Mouse (Mus musculus) liver, embryonic 16.5 days (tissue): ENCODE data around the gene Slc1a1. TPM values are rescaled to one million over a fixed set of nuclear protein-coding genes. Genes with fewer than 3 reads are reported as not detected.

Source experiments
- ATAC-seq: fragments of 200-750 bp; cut with Nextera tagmentation; 2 replicates; pipeline ENCODE4 v1.8.0; 2017; ENCODE audit warnings: low read depth, mild to moderate bottlenecking, moderate number of reproducible peaks, moderate library complexity
- H3K27ac ChIP-seq: fragments of 300-500 bp; sonication (generic); 2 replicates; pipeline ENCODE4 v1.5.1; 2014; ENCODE audit warnings: mild to moderate bottlenecking, low read length
- H3K27me3 ChIP-seq: fragments of 300-500 bp; sonication (generic); 2 replicates; pipeline ENCODE4 v1.6.1; 2014; ENCODE audit warnings: low read depth, low read length, mixed read lengths; ENCODE audit not compliant: control insufficient read depth, insufficient read depth
- H3K36me3 ChIP-seq: fragments of 300-500 bp; sonication (generic); 2 replicates; pipeline ENCODE4 v1.6.1; 2014; ENCODE audit warnings: mild to moderate bottlenecking; ENCODE audit not compliant: control insufficient read depth, insufficient read depth
- H3K4me1 ChIP-seq: fragments of 300-500 bp; sonication (generic); 2 replicates; pipeline ENCODE4 v1.6.1; 2014; ENCODE audit warnings: low read depth, low read length, mixed read lengths; ENCODE audit not compliant: control insufficient read depth
- H3K4me2 ChIP-seq: fragments of 300-500 bp; sonication (generic); 2 replicates; pipeline ENCODE4 v1.6.1; 2014; ENCODE audit warnings: low read depth, low read length, mixed read lengths
- H3K4me3 ChIP-seq: fragments of 300-500 bp; sonication (generic); 2 replicates; pipeline ENCODE4 v1.5.1; 2014; ENCODE audit warnings: low read depth, mild to moderate bottlenecking, low read length
- H3K9ac ChIP-seq: fragments of 300-500 bp; sonication (generic); 2 replicates; pipeline ENCODE4 v1.6.1; 2014; ENCODE audit warnings: low read depth, low read length
- H3K9me3 ChIP-seq: fragments of 300-500 bp; sonication (generic); replicated peaks from 2 replicates; pipeline ENCODE4 v1.6.1; 2016; ENCODE audit warnings: low read length; ENCODE audit not compliant: control insufficient read depth
- WGBS: fragments of 180-500 bp; shearing (Covaris S2); extraction: QIAGEN DNeasy Blood & Tissue Kit; methylation state at CpG from one replicate; pipeline ENCODE4 v1.1.7; 2014; ENCODE audit not compliant: insufficient replicate concordance; 5-methylcytosine and 5-hydroxymethylcytosine counted together
- polyA plus RNA-seq: library from polyadenylated mRNA; unstranded; fragments of >200 nt; fragmentation: Nextera tagmentation; extraction: Ambion mirVana; gene quantifications from 2 replicates; pipeline ENCODE4 v1.2.1, GENCODE M21; 2015

The Slc1a1 gene
- polyA plus RNA-seq, 1 experiment from 2014 or later, result 0.09 TPM

DNA sequence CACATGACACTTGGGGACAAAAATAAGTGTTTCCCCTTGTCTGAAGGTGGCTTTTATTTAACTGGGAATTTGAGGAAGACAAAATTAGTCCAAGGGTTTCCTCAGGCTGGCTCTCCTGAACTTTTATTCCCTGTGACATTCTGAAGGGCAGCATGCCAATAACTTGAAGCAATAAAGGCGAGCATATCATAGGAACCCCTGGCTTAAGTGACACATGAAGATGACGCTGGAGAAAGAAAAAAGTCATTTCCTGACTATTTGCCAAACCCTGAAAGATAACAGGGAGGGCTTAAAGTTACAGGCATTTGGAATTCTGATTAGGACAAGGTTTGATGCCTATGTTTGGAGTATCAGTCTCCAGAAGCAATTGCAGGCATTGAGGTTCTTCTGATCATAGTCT is 112.5 kb downstream of the Slc1a1 start:
- no peak for ATAC-seq
- no peak overlapping the region for H3K27ac ChIP-seq
- no peaks in the 10 kb centered on the region for H3K9me3 ChIP-seq
- no peak overlapping the region for H3K4me2 ChIP-seq
- 25% methylated on average over 2 of the region's 2 CpGs for WGBS
- H3K27me3 ChIP-seq, result no peaks in the 10 kb centered on the region
- no peak overlapping the region for H3K4me3 ChIP-seq
- H3K4me1 ChIP-seq, result no peaks in the 10 kb centered on the region
- H3K9ac ChIP-seq, result no peak overlapping the region
- no peaks in the 10 kb centered on the region for H3K36me3 ChIP-seq

- WGBS, result 68% methylated on average over 5 of the region's 5 CpGs
- H3K27me3 ChIP-seq, result no peaks in the 10 kb centered on the region
- no peak for ATAC-seq
- H3K9ac ChIP-seq, result no peak overlapping the region
- H3K9me3 ChIP-seq, result no peaks in the 10 kb centered on the region
- H3K4me3 ChIP-seq, result no peak overlapping the region
- no peak overlapping the region for H3K4me2 ChIP-seq
- H3K4me1 ChIP-seq, result no peaks in the 10 kb centered on the region
- H3K27ac ChIP-seq, result no peak overlapping the region
- H3K36me3 ChIP-seq, result no peaks in the 10 kb centered on the region
These were observed 116.4 kb downstream of the Slc1a1 start for GRCm38 (mm10) chr19:28951251-28951650.

- Histone ChIP-seq H3K9me3 (no peaks in the 10 kb centered on the region), H3K36me3 (no peaks in the 10 kb centered on the region), H3K9ac (no peak overlapping the region), H3K27ac (no peak overlapping the region), H3K4me1 (peaks cover 8% of the 10 kb centered on the region), H3K27me3 (peaks cover 11% of the 10 kb centered on the region; the same call in 1 of the 2 replicates), H3K4me2 (peak overlapping the region; percentile 86), H3K4me3 (no peak overlapping the region)
- ATAC-seq, result no peak
- WGBS, result 40% methylated on average over 3 of the region's 3 CpGs
These were observed 128.3 kb downstream of the Slc1a1 start for GRCm38 (mm10) chr19:28963113-28963512.

DNA sequence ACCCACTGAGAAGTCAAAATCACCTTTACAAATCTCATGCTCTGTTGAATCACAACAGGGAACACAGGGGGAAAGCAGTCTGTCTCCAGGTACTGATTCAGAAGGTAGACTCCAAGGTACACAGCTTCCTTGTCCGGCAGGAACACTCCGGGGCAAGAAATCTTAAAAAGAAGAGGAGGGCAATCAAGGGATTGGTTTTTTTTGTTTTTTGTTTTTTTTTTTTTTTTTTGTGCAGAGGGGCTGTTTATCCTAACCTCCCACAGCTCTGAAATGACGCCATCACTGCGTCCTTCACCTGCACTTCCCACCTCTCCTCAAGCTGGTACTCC is 128.6 kb downstream of the Slc1a1 start:
- H3K4me2 ChIP-seq, result peak overlapping the region; percentile 86
- H3K27me3 ChIP-seq, result peaks cover 11% of the 10 kb centered on the region; the same call in 1 of the 2 replicates
- no peak for ATAC-seq
- no peak overlapping the region; the same call in 1 of the 2 replicates for H3K9ac ChIP-seq
- H3K4me3 ChIP-seq, result peak overlapping the region; percentile 78
- WGBS, result 10% methylated on average over 4 of the region's 4 CpGs
- no peaks in the 10 kb centered on the region for H3K36me3 ChIP-seq
- H3K27ac ChIP-seq, result no peak overlapping the region
- peaks cover 8% of the 10 kb centered on the region for H3K4me1 ChIP-seq
- H3K9me3 ChIP-seq, result no peaks in the 10 kb centered on the region

Other genes starting within 250 kb of the Slc1a1 start
- 0.12 and 0.27 TPM in 2 replicates for gene Glis3, start 155.0 kb upstream of the Slc1a1 start, polyA plus RNA-seq
- 2.3 and 2.6 TPM in 2 replicates for gene Plpp6, start 128.9 kb downstream of the Slc1a1 start, polyA plus RNA-seq
- gene 4430402I18Rik, start 132.8 kb downstream of the Slc1a1 start, polyA plus RNA-seq, result 1.5 and 2.9 TPM in 2 replicates
- 9.9 and 10.2 TPM in 2 replicates for gene Cdc37l1, start 155.3 kb downstream of the Slc1a1 start, polyA plus RNA-seq
- gene Ak3, start 212.9 kb downstream of the Slc1a1 start, polyA plus RNA-seq, result 42.0 and 47.7 TPM in 2 replicates